Mouse (Mus musculus) liver, postnatal 0 days (tissue): ENCODE measurements around the gene Mt2. TPM values are rescaled to one million over a fixed set of nuclear protein-coding genes. Genes with fewer than 3 reads are reported as not detected.

ENCODE experiments used
- ATAC-seq: fragments of 200-750 bp; cut with Nextera tagmentation; 2 replicates; pipeline ENCODE4 v1.8.0; 2017; ENCODE audit warnings: mild to moderate bottlenecking, moderate library complexity
- DNase-seq: peaks from one replicate; pipeline ENCODE4 v3.0.0-alpha.2; 2016
- H3K27ac ChIP-seq: fragments of 300-500 bp; sonication (generic); 2 replicates; pipeline ENCODE4 v1.5.1; 2014; ENCODE audit warnings: antibody characterized with exemption, moderate library complexity, mild to moderate bottlenecking, low read depth
- H3K27me3 ChIP-seq: fragments of 300-500 bp; sonication (generic); 2 replicates; pipeline ENCODE4 v1.6.1; 2014; ENCODE audit warnings: low read length, control low read depth, mixed read lengths; ENCODE audit not compliant: insufficient read depth
- H3K36me3 ChIP-seq: fragments of 300-500 bp; sonication (generic); replicated peaks from 2 replicates; pipeline ENCODE4 v1.6.1; 2014; ENCODE audit warnings: mild to moderate bottlenecking, control low read depth, low read length, moderate library complexity, mixed read lengths; ENCODE audit not compliant: insufficient read depth
- H3K4me1 ChIP-seq: fragments of 300-500 bp; sonication (generic); 2 replicates; pipeline ENCODE4 v1.6.1; 2014; ENCODE audit warnings: antibody characterized with exemption, mild to moderate bottlenecking, control low read depth; ENCODE audit not compliant: insufficient read depth
- H3K4me2 ChIP-seq: fragments of 300-500 bp; sonication (generic); 2 replicates; pipeline ENCODE4 v1.6.1; 2014; ENCODE audit warnings: low read depth, mild to moderate bottlenecking, low read length, moderate library complexity, mixed read lengths
- H3K4me3 ChIP-seq: fragments of 300-500 bp; sonication (generic); 2 replicates; pipeline ENCODE4 v1.5.1; 2014; ENCODE audit warnings: low read depth, low read length
- H3K9ac ChIP-seq: fragments of 300-500 bp; sonication (generic); replicated peaks from 2 replicates; pipeline ENCODE4 v1.6.1; 2014; ENCODE audit warnings: mild to moderate bottlenecking, moderate library complexity
- H3K9me3 ChIP-seq: fragments of 300-500 bp; sonication (generic); 2 replicates; pipeline ENCODE4 v1.6.1; 2016; ENCODE audit warnings: mild to moderate bottlenecking, control low read depth, low read length, mixed read lengths
- CTCF ChIP-seq: sonication (generic); IDR thresholded peaks from 2 replicates; pipeline ENCODE4 v1.5.1; 2016; ENCODE audit warnings: antibody characterized with exemption, low read depth
- EP300 ChIP-seq: IDR thresholded peaks from 2 replicates; pipeline ENCODE4 v1.6.1; 2016; ENCODE audit warnings: antibody characterized with exemption, low read depth, mild to moderate bottlenecking
- WGBS: fragments of 180-500 bp; shearing (Covaris S2); extraction: QIAGEN DNeasy Blood & Tissue Kit; methylation state at CpG from one replicate; pipeline ENCODE4 v1.1.7; 2014; ENCODE audit not compliant: insufficient replicate concordance; 5-methylcytosine and 5-hydroxymethylcytosine counted together
- polyA plus RNA-seq: library from polyadenylated mRNA; unstranded; fragments of >200 nt; fragmentation: Nextera tagmentation; extraction: Ambion mirVana; gene quantifications from 2 replicates; pipeline ENCODE4 v1.2.1, GENCODE M21; 2015

The Mt2 gene
- polyA plus RNA-seq, 1 experiment from 2014 or later, result 507 TPM

- no peaks in the 10 kb centered on the region for H3K9me3 ChIP-seq
- TF ChIP-seq CTCF, result no peak
- TF ChIP-seq EP300, result no peak
- no peaks in the 10 kb centered on the region for H3K36me3 ChIP-seq
- H3K9ac ChIP-seq, result no peak overlapping the region
- WGBS, result 76% methylated on average over 8 of the region's 8 CpGs
- H3K4me2 ChIP-seq, result no peak overlapping the region
- no peak for ATAC-seq
- no peak overlapping the region for H3K27ac ChIP-seq
- H3K4me1 ChIP-seq, result no peaks in the 10 kb centered on the region
- H3K4me3 ChIP-seq, result no peak overlapping the region
- no peaks in the 10 kb centered on the region for H3K27me3 ChIP-seq
- DNase-seq, result no peak
Observed at GRCm38 (mm10) chr8:94206256-94206655, 33.8 kb downstream of the Mt2 start.

GRCm38 (mm10) chr8:94207491-94207890 lies 35.0 kb downstream of the Mt2 start:
- Histone ChIP-seq H3K27ac (no peak overlapping the region), H3K9ac (no peak overlapping the region), H3K4me1 (no peaks in the 10 kb centered on the region), H3K4me3 (no peak overlapping the region), H3K36me3 (no peaks in the 10 kb centered on the region), H3K27me3 (no peaks in the 10 kb centered on the region), H3K9me3 (no peaks in the 10 kb centered on the region), H3K4me2 (no peak overlapping the region)
- 48% methylated on average over 2 of the region's 2 CpGs for WGBS
- no peak for DNase-seq
- no peak for ATAC-seq
- TF ChIP-seq EP300 (no peak), CTCF (no peak)

- H3K4me1 ChIP-seq, result peaks cover 5% of the 10 kb centered on the region
- no peak overlapping the region for H3K4me2 ChIP-seq
- 68% methylated on average over 6 of the region's 6 CpGs for WGBS
- H3K27me3 ChIP-seq, result no peaks in the 10 kb centered on the region
- H3K27ac ChIP-seq, result no peak overlapping the region
- no peak overlapping the region for H3K9ac ChIP-seq
- TF ChIP-seq CTCF, result no peak
- no peak for TF ChIP-seq EP300
- H3K4me3 ChIP-seq, result no peak overlapping the region
- DNase-seq (no peak), ATAC-seq (no peak)
- no peaks in the 10 kb centered on the region for H3K9me3 ChIP-seq
- H3K36me3 ChIP-seq, result no peaks in the 10 kb centered on the region
Observed at GRCm38 (mm10) chr8:94209639-94210038, 37.2 kb downstream of the Mt2 start.

GRCm38 (mm10) chr8:94210225-94210624 lies 37.8 kb downstream of the Mt2 start:
- no peaks in the 10 kb centered on the region for H3K27me3 ChIP-seq
- no peak overlapping the region for H3K4me2 ChIP-seq
- H3K4me1 ChIP-seq, result peaks cover 11% of the 10 kb centered on the region
- WGBS, result 65% methylated on average over 3 of the region's 3 CpGs
- no peaks in the 10 kb centered on the region for H3K9me3 ChIP-seq
- H3K27ac ChIP-seq, result no peak overlapping the region
- no peaks in the 10 kb centered on the region for H3K36me3 ChIP-seq
- no peak overlapping the region for H3K4me3 ChIP-seq
- no peak overlapping the region for H3K9ac ChIP-seq
- no peak for TF ChIP-seq EP300
- TF ChIP-seq CTCF, result no peak
- DNase-seq (no peak), ATAC-seq (no peak)

- peaks cover 16% of the 10 kb centered on the region for H3K4me1 ChIP-seq
- no peaks in the 10 kb centered on the region for H3K36me3 ChIP-seq
- H3K9me3 ChIP-seq, result no peaks in the 10 kb centered on the region
- peak overlapping the region; percentile 38; the same call in 1 of the 2 replicates for H3K9ac ChIP-seq
- peak overlapping the region; percentile 44; the same call in 1 of the 2 replicates for H3K27ac ChIP-seq
- H3K4me3 ChIP-seq, result peak overlapping the region; percentile 64
- 51% methylated on average over 6 of the region's 6 CpGs for WGBS
- DNase-seq, result no peak
- H3K27me3 ChIP-seq, result no peaks in the 10 kb centered on the region
- ATAC-seq, result no peak
- no peak for TF ChIP-seq EP300
- TF ChIP-seq CTCF, result no peak
- H3K4me2 ChIP-seq, result peak overlapping the region; percentile 96
Observed at GRCm38 (mm10) chr8:94213819-94214218, 41.4 kb downstream of the Mt2 start.

GRCm38 (mm10) chr8:94214252-94215173 lies 42.0 kb downstream of the Mt2 start, which contains the start of gene Nup93:
TSS of gene Nup93 (plus strand) at chr8:94214564.
- Histone ChIP-seq H3K4me1 (peaks cover 16% of the 10 kb centered on the region), H3K9me3 (no peaks in the 10 kb centered on the region), H3K27ac (peak within 1 kb of the TSS; percentile 83), H3K9ac (peak within 1 kb of the TSS; percentile 69), H3K4me2 (peak within 1 kb of the TSS; percentile 96), H3K4me3 (peak within 1 kb of the TSS; percentile 64), H3K27me3 (no peaks in the 10 kb centered on the region), H3K36me3 (no peaks in the 10 kb centered on the region)
- peak; percentile 92 for ATAC-seq
- under 1% methylated on average over 68 of the region's 68 CpGs for WGBS
- TF ChIP-seq CTCF, result no peak
- peak; percentile 70; the same call in 1 of the 2 replicates for TF ChIP-seq EP300
- peak; percentile 99 for DNase-seq

Other genes starting within 250 kb of the Mt2 start
- 60.2 and 66.9 TPM in 2 replicates for gene Amfr, start 159.8 kb upstream of the Mt2 start, polyA plus RNA-seq
- gene Nudt21, start 135.6 kb upstream of the Mt2 start, polyA plus RNA-seq, result 52.6 and 59.8 TPM in 2 replicates
- gene Ogfod1, start 135.5 kb upstream of the Mt2 start, polyA plus RNA-seq, result 3.5 and 3.9 TPM in 2 replicates
- gene Bbs2, start 73.7 kb upstream of the Mt2 start, polyA plus RNA-seq, result 1.5 and 1.8 TPM in 2 replicates
- not detected in 2 replicates for gene Mt4, start 35.5 kb upstream of the Mt2 start, polyA plus RNA-seq
- gene Mt3, start 20.1 kb upstream of the Mt2 start, polyA plus RNA-seq, result not detected in 2 replicates
- gene Mt1, start 6.4 kb downstream of the Mt2 start, polyA plus RNA-seq, result 2,663 and 3,863 TPM in 2 replicates
- 13.4 and 18.2 TPM in 2 replicates for gene Nup93, start 41.9 kb downstream of the Mt2 start, polyA plus RNA-seq
- gene Slc12a3, start 156.5 kb downstream of the Mt2 start, polyA plus RNA-seq, result 0.99 and 1.4 TPM in 2 replicates
- 250 and 269 TPM in 2 replicates for gene Herpud1, start 213.8 kb downstream of the Mt2 start, polyA plus RNA-seq